Mouse (Mus musculus) ES-E14 (cell line): ENCODE data around the gene Tubb4a. TPM values are rescaled to one million over a fixed set of nuclear protein-coding genes. Genes with fewer than 3 reads are reported as not detected.

Experiments
- DNase-seq: peaks from one replicate; pipeline ENCODE4 v3.0.0-alpha.2; 2013; ENCODE audit warnings: low read depth, low spot score
- H3K27ac ChIP-seq: 2 replicates; pipeline ENCODE4 v1.5.1; 2012; ENCODE audit warnings: low read depth, mild to moderate bottlenecking, low read length, moderate library complexity, mixed read lengths; ENCODE audit not compliant: poor library complexity, insufficient read depth, severe bottlenecking
- H3K36me3 ChIP-seq: 2 replicates; pipeline ENCODE4 v1.6.1; 2012; ENCODE audit warnings: mild to moderate bottlenecking, low read length, moderate library complexity, mixed read lengths; ENCODE audit not compliant: control insufficient read depth, poor library complexity, insufficient read depth, severe bottlenecking
- H3K4me1 ChIP-seq, 2 experiments: fragments of 150-350 bp in 1 of 2; sonication (generic) in 1 of 2; 2 replicates each; pipeline ENCODE4 v1.6.1; 2012; ENCODE audit warnings: low read length in 2 of 2, mild to moderate bottlenecking in 1 of 2, mixed read lengths in 1 of 2; ENCODE audit not compliant: control insufficient read depth in 2 of 2, insufficient read depth in 2 of 2, poor library complexity in 1 of 2
- H3K4me3 ChIP-seq, 2 experiments: fragments of 150-350 bp in 1 of 2; sonication (generic) in 1 of 2; 2 replicates each; pipeline ENCODE4 v1.5.1; 2012; ENCODE audit warnings: low read length in 2 of 2, low read depth in 1 of 2, mild to moderate bottlenecking in 1 of 2, mixed read lengths in 1 of 2; ENCODE audit not compliant: insufficient read depth in 1 of 2, poor library complexity in 1 of 2, severe bottlenecking in 1 of 2
- H3K9ac ChIP-seq: 2 replicates; pipeline ENCODE4 v1.6.1; 2012; ENCODE audit warnings: low read depth, mild to moderate bottlenecking, low read length, mixed read lengths; ENCODE audit not compliant: poor library complexity, insufficient read depth, severe bottlenecking
- H3K9me3 ChIP-seq: fragments of 150-350 bp; sonication (generic); 2 replicates; pipeline ENCODE4 v1.6.1; 2012; ENCODE audit warnings: low read depth, mild to moderate bottlenecking, low read length; ENCODE audit not compliant: control insufficient read depth, insufficient read depth
- CHD2 ChIP-seq: IDR thresholded peaks from 2 replicates; pipeline ENCODE4 v1.6.1; 2014; ENCODE audit warnings: mild to moderate bottlenecking, low read depth, low read length, inconsistent platforms
- HCFC1 ChIP-seq: IDR thresholded peaks from 2 replicates; pipeline ENCODE4 v1.6.1; 2012; ENCODE audit warnings: low read length, inconsistent platforms, borderline replicate concordance; ENCODE audit not compliant: insufficient read depth
- MAFK ChIP-seq: IDR thresholded peaks from 2 replicates; pipeline ENCODE4 v1.6.1; 2014; ENCODE audit warnings: mild to moderate bottlenecking, low read depth, low read length, inconsistent platforms; ENCODE audit not compliant: insufficient read depth
- ZC3H11A ChIP-seq: IDR thresholded peaks from 2 replicates; pipeline ENCODE4 v1.6.1; 2012; ENCODE audit warnings: low read depth, mild to moderate bottlenecking, inconsistent platforms, low read length, borderline replicate concordance
- ZNF384 ChIP-seq: IDR thresholded peaks from 2 replicates; pipeline ENCODE4 v1.6.1; 2012; ENCODE audit warnings: low read depth, low read length, inconsistent platforms
- in situ Hi-C, 2 experiments: fragments of 600-800 bp; cut with MboI; formaldehyde crosslinking; loops; one replicate each; pipeline ENCODE4 v1.15.1; 2025; ENCODE audit warnings: low sequenced_read_pairs in 2 of 2, inconsistent platforms in 1 of 2; ENCODE audit not compliant: unreplicated experiment in 2 of 2
- total RNA-seq: library from RNA; depleted of rRNA; stranded (reverse); fragments of 300-350 nt; gene quantifications from 2 replicates; pipeline ENCODE4 v1.2.3, GENCODE M21; 2012

Gene Tubb4a
- total RNA-seq, 1 experiment: 0.89 TPM

GRCm38 (mm10) chr17:57066908-57067307 is 20.7 kb downstream of the Tubb4a start:
- H3K4me3 ChIP-seq: no peak overlapping the region
- TF ChIP-seq ZNF384 (no peak), MAFK (no peak), ZC3H11A (no peak), HCFC1 (no peak), CHD2 (no peak)
- no peak overlapping the region for H3K9ac ChIP-seq
- no peaks in the 10 kb centered on the region for H3K9me3 ChIP-seq
- H3K27ac ChIP-seq: no peak overlapping the region
- no peak for DNase-seq
- H3K4me1 ChIP-seq: peaks cover 2 to 15% of the 10 kb centered on the region in 2 experiments; a peak in 2 of 4 replicates
- peaks cover 8% of the 10 kb centered on the region; the same call in 1 of the 2 replicates for H3K36me3 ChIP-seq
- in situ Hi-C loops: no loop called here

- no peak overlapping the region for H3K9ac ChIP-seq
- H3K4me3 ChIP-seq: peak overlapping the region; percentile 69 to 78
- no peaks in the 10 kb centered on the region for H3K9me3 ChIP-seq
- peaks cover 8% of the 10 kb centered on the region; the same call in 1 of the 2 replicates for H3K36me3 ChIP-seq
- in situ Hi-C loops: no loop called here
- no peak for DNase-seq
- H3K27ac ChIP-seq: no peak overlapping the region
- peaks cover 0 to 22% of the 10 kb centered on the region in 2 experiments; a peak in 2 of 4 replicates for H3K4me1 ChIP-seq
- TF ChIP-seq ZC3H11A (no peak), HCFC1 (no peak), ZNF384 (no peak), CHD2 (no peak), MAFK (no peak)
These were observed 24.6 kb downstream of the Tubb4a start for GRCm38 (mm10) chr17:57063031-57063430.

- peaks cover 8% of the 10 kb centered on the region; the same call in 1 of the 2 replicates for H3K36me3 ChIP-seq
- TF ChIP-seq ZNF384 (peak; percentile 82; the same call in 1 of the 2 replicates), MAFK (no peak)
- no peaks in the 10 kb centered on the region for H3K9me3 ChIP-seq
- H3K9ac ChIP-seq: peak overlapping the region; percentile 74
- H3K4me1 ChIP-seq: peaks cover 0 to 23% of the 10 kb centered on the region in 2 experiments; a peak in 2 of 4 replicates
- DNase-seq: no peak
- in situ Hi-C loops: no loop called here
- peak overlapping the region; percentile 10; the same call in 1 of the 2 replicates for H3K27ac ChIP-seq
- peak overlapping the region; percentile 69 to 78 for H3K4me3 ChIP-seq
These were observed 25.0 kb downstream of the Tubb4a start for GRCm38 (mm10) chr17:57062548-57062947.

GRCm38 (mm10) chr17:57062011-57062521 is 25.5 kb downstream of the Tubb4a start:
- H3K27ac ChIP-seq: peak overlapping the region; percentile 10; the same call in 1 of the 2 replicates
- peaks cover 8% of the 10 kb centered on the region; the same call in 1 of the 2 replicates for H3K36me3 ChIP-seq
- no peak for DNase-seq
- H3K4me1 ChIP-seq: peaks cover 0 to 23% of the 10 kb centered on the region in 2 experiments; a peak in 2 of 4 replicates
- in situ Hi-C loops: no loop called here
- TF ChIP-seq ZNF384 (no peak), CHD2 (no peak)
- H3K4me3 ChIP-seq: peak overlapping the region; percentile 69 to 78
- peak overlapping the region; percentile 74 for H3K9ac ChIP-seq
- H3K9me3 ChIP-seq: no peaks in the 10 kb centered on the region

- no peak for TF ChIP-seq HCFC1
- TF ChIP-seq ZNF384: no peak
- no peak for TF ChIP-seq ZC3H11A
- no peak for TF ChIP-seq MAFK
- TF ChIP-seq CHD2: no peak
- Histone ChIP-seq H3K4me3 (peak overlapping the region in 1 of 2 experiments; percentile 92; a peak in 2 of 4 replicates), H3K36me3 (peaks cover 5% of the 10 kb centered on the region; the same call in 1 of the 2 replicates), H3K9me3 (no peaks in the 10 kb centered on the region), H3K27ac (no peak overlapping the region), H3K9ac (no peak overlapping the region), H3K4me1 (peaks cover 0 to 19% of the 10 kb centered on the region in 2 experiments; a peak in 2 of 4 replicates)
- in situ Hi-C loops: no loop called here
- no peak for DNase-seq
These were observed 26.5 kb downstream of the Tubb4a start for GRCm38 (mm10) chr17:57061069-57061468.
